Comparison of ENCODE assay signal across 18 mouse cellular contexts in genomic region chrX:59080427-59080826, GRCm38 (mm10).
"Had no signal": no experiment of that assay in that cellular context is flagged by ENCODE, and none has a peak within 500 bp of the region (broad histone marks: within the 10 kb centered on the region; RNA-seq: fewer than 3 reads in every experiment).

No protein-coding gene starts in this region.

- DNase-seq: liver, embryonic 13.5 days; liver, postnatal 0 days; lung, adult 2 months; lung, postnatal 14 days; lung, postnatal 36 days; right cerebral cortex, postnatal 14 days; thymus, adult 2 months; thymus, postnatal 25 days; thymus, postnatal 4 days had no signal

- ATAC-seq: liver, postnatal 0 days; lung, postnatal 0 days; midbrain, embryonic 16.5 days had no signal

- H3K4me1 ChIP-seq: liver, embryonic 13.5 days; liver, embryonic 15.5 days; lung, embryonic 15.5 days; megakaryocyte, embryonic 14.5 days; neural tube, embryonic 12.5 days; stomach, embryonic 15.5 days had no signal

- H3K4me2 ChIP-seq: liver, embryonic 13.5 days; liver, embryonic 15.5 days; lung, embryonic 15.5 days; neural tube, embryonic 12.5 days; stomach, embryonic 15.5 days had no signal

- H3K4me3 ChIP-seq: liver, embryonic 13.5 days; liver, embryonic 15.5 days; lung, embryonic 15.5 days; megakaryocyte, embryonic 14.5 days; neural tube, embryonic 12.5 days; stomach, embryonic 15.5 days had no signal

- H3K36me3 ChIP-seq: liver, embryonic 13.5 days; liver, embryonic 15.5 days; lung, embryonic 15.5 days; neural tube, embryonic 12.5 days; stomach, embryonic 15.5 days had no signal

- H3K27ac ChIP-seq: liver, embryonic 13.5 days; liver, embryonic 15.5 days; lung, embryonic 15.5 days; macrophage; neural tube, embryonic 12.5 days; stomach, embryonic 15.5 days; stomach, postnatal 0 days had no signal

- H3K27me3 ChIP-seq: liver, embryonic 13.5 days; liver, embryonic 15.5 days; lung, embryonic 15.5 days; megakaryocyte, embryonic 14.5 days; neural tube, embryonic 12.5 days; stomach, embryonic 15.5 days had no signal

- H3K9ac ChIP-seq: liver, embryonic 13.5 days; liver, embryonic 15.5 days; liver, postnatal 0 days; lung, embryonic 15.5 days; neural tube, embryonic 12.5 days; stomach, embryonic 15.5 days had no signal

- H3K9me3 ChIP-seq: liver, embryonic 13.5 days; liver, embryonic 15.5 days; lung, embryonic 15.5 days; megakaryocyte, embryonic 14.5 days; neural tube, embryonic 12.5 days; stomach, embryonic 15.5 days had no signal
